Mouse (Mus musculus): ENCODE results near the gene Zic2. TPM values are rescaled to one million over a fixed set of nuclear protein-coding genes. Genes with fewer than 3 reads are reported as not detected.

Zic2 gene
- total RNA-seq, 2 experiments from 2014 or later, result 17.4 to 18.3 TPM

- TF ChIP-seq CTCF (IDR thresholded peaks at IDR 0.05), result no peak
- peak overlapping the region; percentile 6; the same call in 1 of the 2 replicates for H3K27ac ChIP-seq
- DNase-seq (ENCODE audit: extremely low spot score in 1 of 2, low spot score in 2 of 2), result no peak
- no peak overlapping the region for H3K4me3 ChIP-seq
- intact Hi-C loops (cut with DNase I), result no loop called here
Observed at GRCm38 (mm10) chr14:122487366-122487765, 12.1 kb downstream of the Zic2 start.

- intact Hi-C loops (cut with DNase I), result no loop called here
- Histone ChIP-seq H3K27ac (peak overlapping the region; percentile 29; the same call in 1 of the 2 replicates), H3K4me3 (peak overlapping the region; percentile 1; the same call in 1 of the 2 replicates)
- no peak for TF ChIP-seq CTCF (IDR thresholded peaks at IDR 0.05)
- no peak for DNase-seq (ENCODE audit: extremely low spot score in 1 of 2, low spot score in 2 of 2)
Observed at GRCm38 (mm10) chr14:122489041-122489440, 13.8 kb downstream of the Zic2 start.

- no peak for TF ChIP-seq CTCF (IDR thresholded peaks at IDR 0.05)
- intact Hi-C loops (cut with DNase I), result no loop called here
- no peak for DNase-seq (ENCODE audit: extremely low spot score in 1 of 2, low spot score in 2 of 2)
- Histone ChIP-seq H3K27ac (peak overlapping the region; percentile 9; the same call in 1 of the 2 replicates), H3K4me3 (peak overlapping the region; percentile 1)
Observed at GRCm38 (mm10) chr14:122489686-122490414, 14.6 kb downstream of the Zic2 start.

GRCm38 (mm10) chr14:122490441-122491328 lies 15.4 kb downstream of the Zic2 start, which contains the start of gene Gm10837:
Gene Gm10837, plus strand, starts transcription at chr14:122490586.
- intact Hi-C loops (cut with DNase I), result no loop called here
- peak within 1 kb of the TSS; percentile 75 for H3K27ac ChIP-seq
- TF ChIP-seq CTCF (IDR thresholded peaks at IDR 0.05), result no peak
- H3K4me3 ChIP-seq, result peak within 1 kb of the TSS; percentile 35
- DNase-seq (ENCODE audit: extremely low spot score in 1 of 2, low spot score in 2 of 2), result no peak

- Histone ChIP-seq H3K4me3 (no peak overlapping the region), H3K27ac (no peak overlapping the region; the same call in 1 of the 2 replicates)
- TF ChIP-seq CTCF (IDR thresholded peaks at IDR 0.05), result no peak
- intact Hi-C loops (cut with DNase I), result no loop called here
- no peak for DNase-seq (ENCODE audit: extremely low spot score in 1 of 2, low spot score in 2 of 2)
Observed at GRCm38 (mm10) chr14:122491521-122491920, 16.3 kb downstream of the Zic2 start.

- H3K4me3 ChIP-seq, result no peak overlapping the region
- H3K27ac ChIP-seq, result no peak overlapping the region
- DNase-seq (ENCODE audit: extremely low spot score in 1 of 2, low spot score in 2 of 2), result no peak
- no peak for TF ChIP-seq CTCF (IDR thresholded peaks at IDR 0.05)
- intact Hi-C loops (cut with DNase I), result no loop called here
Observed at GRCm38 (mm10) chr14:122492015-122492414, 16.8 kb downstream of the Zic2 start.

- no peak overlapping the region for H3K27ac ChIP-seq
- peak; percentile 65 for TF ChIP-seq CTCF (IDR thresholded peaks at IDR 0.05)
- H3K4me3 ChIP-seq, result no peak overlapping the region
- intact Hi-C loops (cut with DNase I), result no loop called here
- DNase-seq (ENCODE audit: extremely low spot score in 1 of 2, low spot score in 2 of 2), result no peak
Observed at GRCm38 (mm10) chr14:122509058-122509457, 33.8 kb downstream of the Zic2 start.

GRCm38 (mm10) chr14:122511519-122511918 lies 36.3 kb downstream of the Zic2 start:
- Histone ChIP-seq H3K27ac (no peak overlapping the region), H3K4me3 (no peak overlapping the region)
- no peak for TF ChIP-seq CTCF (IDR thresholded peaks at IDR 0.05)
- intact Hi-C loops (cut with DNase I), result loop anchor here (5.0 kb wide), 1 partner anchor 366 kb away; no protein-coding TSS in a partner anchor
- DNase-seq (ENCODE audit: extremely low spot score in 1 of 2, low spot score in 2 of 2), result no peak

- Histone ChIP-seq H3K27ac (no peak overlapping the region), H3K4me3 (no peak overlapping the region)
- intact Hi-C loops (cut with DNase I), result loop anchor here (5.0 kb wide), 1 partner anchor 364 kb away; no protein-coding TSS in a partner anchor
- TF ChIP-seq CTCF (IDR thresholded peaks at IDR 0.05), result no peak
- no peak for DNase-seq (ENCODE audit: extremely low spot score in 1 of 2, low spot score in 2 of 2)
Observed at GRCm38 (mm10) chr14:122513511-122514036, 38.3 kb downstream of the Zic2 start.

GRCm38 (mm10) chr14:122528475-122528874 lies 53.2 kb downstream of the Zic2 start:
- no peak overlapping the region for H3K27ac ChIP-seq
- no peak for DNase-seq (ENCODE audit: extremely low spot score in 1 of 2, low spot score in 2 of 2)
- intact Hi-C loops (cut with DNase I), result no loop called here
- H3K4me3 ChIP-seq, result no peak overlapping the region
- TF ChIP-seq CTCF (IDR thresholded peaks at IDR 0.05), result no peak

Other genes starting within 250 kb of the Zic2 start
- gene Gm5089, start 24.3 kb upstream of the Zic2 start, total RNA-seq (2021), result under 1 TPM; 0.28 to 0.34 TPM
- gene Zic5, start 9.8 kb upstream of the Zic2 start, total RNA-seq (2021), result 1 to 10 TPM; 4.1 to 4.8 TPM
- gene Gm10837, start 15.2 kb downstream of the Zic2 start, total RNA-seq (2021), result not detected
- 10 to 100 TPM; 30.2 to 36.2 TPM for gene Pcca, start 58.9 kb downstream of the Zic2 start, total RNA-seq (2021)

Data from left cerebral cortex, adult 2 months (tissue).